Mouse (Mus musculus): ENCODE data around the gene Uimc1.

Gene Uimc1

GRCm38 (mm10) chr13:54994576-54994975 is 105.5 kb downstream of the Uimc1 start:
- in situ Hi-C loops (cut with MboI): no loop called here

DNA sequence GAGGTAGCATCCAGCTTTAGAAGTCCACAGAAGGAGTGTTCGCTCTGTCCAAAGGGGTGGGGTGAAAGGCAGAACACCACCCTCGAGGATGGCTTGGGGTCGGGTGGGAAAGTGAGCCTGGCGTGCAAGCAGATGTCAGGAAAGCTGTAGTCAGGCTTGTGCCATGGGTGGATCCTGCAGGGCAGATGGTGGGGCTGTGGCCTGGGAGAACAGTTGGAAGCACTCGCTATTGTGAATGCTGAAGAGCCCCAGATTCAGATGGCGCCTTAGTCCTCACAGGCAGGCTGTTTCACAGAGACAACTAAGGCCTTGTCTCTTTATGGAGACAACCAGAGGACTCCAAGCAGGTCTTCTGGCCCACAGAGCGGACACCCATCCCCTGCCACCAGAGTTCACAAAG is 107.9 kb downstream of the Uimc1 start:
- in situ Hi-C loops (cut with MboI): no loop called here

- in situ Hi-C loops (cut with MboI): no loop called here
Measured at GRCm38 (mm10) chr13:54988181-54988760, 111.8 kb downstream of the Uimc1 start.

- in situ Hi-C loops (cut with MboI): no loop called here
Measured at GRCm38 (mm10) chr13:54987405-54987804, 112.7 kb downstream of the Uimc1 start.

- in situ Hi-C loops (cut with MboI): no loop called here
Measured at GRCm38 (mm10) chr13:54983614-54984013, 116.5 kb downstream of the Uimc1 start.

DNA sequence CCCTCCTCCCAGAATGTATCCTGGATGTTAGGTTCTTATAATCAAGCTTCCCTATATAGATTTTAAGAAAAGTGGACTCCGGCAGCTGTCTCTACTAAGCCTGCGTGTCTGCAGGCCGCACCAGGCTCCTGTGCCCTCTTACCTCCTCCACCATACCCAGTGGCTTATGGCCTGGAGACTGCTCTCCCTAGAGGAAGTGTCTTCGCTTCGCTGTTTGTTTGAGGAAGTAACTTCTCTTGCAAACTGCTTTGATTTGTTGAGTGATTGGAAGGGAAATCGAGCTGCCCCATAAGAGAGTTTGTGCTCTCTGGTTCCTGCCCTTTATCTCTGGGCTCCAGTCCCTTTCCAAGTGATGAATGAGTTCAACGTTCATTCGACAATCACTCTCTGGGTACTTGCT is 117.1 kb downstream of the Uimc1 start:
- in situ Hi-C loops (cut with MboI): no loop called here

- in situ Hi-C loops (cut with MboI): no loop called here
Measured at GRCm38 (mm10) chr13:54980957-54981356, 119.1 kb downstream of the Uimc1 start.

DNA sequence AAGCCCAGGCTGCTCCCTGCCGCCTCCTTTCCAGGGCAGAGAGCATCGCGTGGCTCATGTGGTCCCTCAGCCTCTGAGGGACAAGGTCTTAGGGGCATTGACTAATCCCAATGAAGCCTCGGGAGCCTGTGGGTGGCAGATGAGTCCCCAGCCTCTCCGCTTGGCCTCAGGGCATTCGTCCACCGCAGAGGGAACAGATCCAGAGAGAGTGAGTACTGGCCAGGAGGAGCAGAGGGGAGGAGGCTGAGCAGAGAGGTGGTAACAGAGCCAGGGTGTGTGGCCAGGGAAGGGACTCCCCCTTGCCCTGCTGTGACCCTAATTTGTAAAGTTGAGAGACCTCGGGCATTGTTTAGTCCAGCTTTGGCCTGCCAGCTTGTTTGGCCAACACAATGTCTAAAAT is 121.3 kb downstream of the Uimc1 start:
- in situ Hi-C loops (cut with MboI): no loop called here

Data from mature B cell (primary cell).